Mouse (Mus musculus) embryonic fibroblast, embryonic 13.5 days (primary cell): ENCODE results near the gene Npsr1.

ENCODE experiments used
- CTCF ChIP-seq: IDR thresholded peaks from 2 replicates; pipeline ENCODE4 v1.5.1; 2011; ENCODE audit warnings: mild to moderate bottlenecking, control low read depth, low read length, moderate library complexity, borderline replicate concordance; ENCODE audit not compliant: insufficient read depth
- POLR2A ChIP-seq: IDR thresholded peaks from 2 replicates; pipeline ENCODE4 v1.6.1; 2011; ENCODE audit warnings: low read depth, mild to moderate bottlenecking, control low read depth, low read length, moderate library complexity

GRCm38 (mm10) chr9:24136354-24136753, 38.6 kb downstream of the Npsr1 start:
- TF ChIP-seq POLR2A (no peak), CTCF (no peak)
